Mouse (Mus musculus): ENCODE measurements at regions not wholly inside any gene's neighbourhood (a gene's known extent, or its start where the extent isn't known, plus 50 kb on each side); places are given as distances from the start of the nearest gene placed in this dataset.

- TF ChIP-seq CTCF (conservative IDR thresholded peaks at IDR 0.05; ENCODE audit: insufficient read depth, insufficient read length, low read depth, low read length) = no peak
- no peak for TF ChIP-seq POLR2A (IDR thresholded peaks at IDR 0.05; ENCODE audit: low read depth, low read length)
Measured at GRCm38 (mm10) chr10:11746959-11747358, 403.8 kb downstream of the Epm2a start.

Measured in kidney, adult 2 months (tissue).